Mouse (Mus musculus): ENCODE measurements at regions not wholly inside any gene's neighbourhood (a gene's known extent, or its start where the extent isn't known, plus 50 kb on each side); places are given as distances from the start of the nearest gene placed in this dataset.
A peak's percentile ranks its signal among the peaks of the same experiment; 100 is the strongest.

- no peak for DNase-seq
Measured at GRCm38 (mm10) chr19:25729103-25729502, 56.9 kb downstream of the Dmrt2 start.

DNA sequence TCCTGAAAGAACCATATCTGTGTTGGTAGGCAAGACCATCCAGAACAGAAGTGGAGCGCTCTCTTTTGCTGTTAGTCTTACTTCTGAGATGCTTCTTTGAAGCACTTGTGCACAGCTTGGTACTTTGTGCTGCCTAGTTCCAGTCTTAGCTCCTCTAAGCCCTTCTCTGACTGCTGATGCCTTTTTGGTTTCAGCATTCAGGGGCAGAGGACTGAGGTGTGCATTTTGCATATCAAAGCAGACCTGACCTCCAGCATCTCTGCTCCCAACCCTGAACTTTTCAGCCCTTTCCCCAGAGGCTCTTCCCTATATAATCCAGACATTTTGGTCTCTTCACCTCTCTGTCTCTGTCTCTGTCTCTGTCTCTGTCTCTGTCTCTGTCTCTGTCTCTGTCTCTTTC, 57.4 kb downstream of the Dmrt2 start:
- DNase-seq, result no peak

- no peak for DNase-seq
Measured at GRCm38 (mm10) chr19:25778455-25778854, 106.2 kb downstream of the Dmrt2 start.

- peak in 1 of 2 experiments; percentile 37 for DNase-seq
Measured at GRCm38 (mm10) chr19:25779356-25779755, 107.1 kb downstream of the Dmrt2 start.

DNA sequence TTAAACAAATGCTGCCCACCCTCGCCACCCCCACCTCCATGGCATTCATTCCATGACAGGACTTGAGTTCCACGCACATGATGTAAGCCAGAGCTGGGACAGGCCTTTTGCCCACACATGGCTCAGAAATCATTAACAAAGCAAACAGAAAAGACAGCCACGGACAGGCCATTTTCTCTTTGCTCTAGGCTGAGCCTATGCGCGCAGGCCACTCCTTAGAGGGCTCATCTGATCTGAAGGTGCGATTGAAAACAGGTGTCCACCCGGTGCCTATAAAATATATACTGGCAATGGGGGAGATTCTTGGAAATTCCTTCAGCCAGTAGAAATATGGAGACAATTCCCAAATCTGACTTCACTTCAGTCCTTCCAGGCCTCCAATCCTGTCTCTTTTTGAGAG, 109.1 kb downstream of the Dmrt2 start:
- no peak for DNase-seq

GRCm38 (mm10) chr19:25802692-25803091, 130.5 kb downstream of the Dmrt2 start:
- no peak for DNase-seq

DNA sequence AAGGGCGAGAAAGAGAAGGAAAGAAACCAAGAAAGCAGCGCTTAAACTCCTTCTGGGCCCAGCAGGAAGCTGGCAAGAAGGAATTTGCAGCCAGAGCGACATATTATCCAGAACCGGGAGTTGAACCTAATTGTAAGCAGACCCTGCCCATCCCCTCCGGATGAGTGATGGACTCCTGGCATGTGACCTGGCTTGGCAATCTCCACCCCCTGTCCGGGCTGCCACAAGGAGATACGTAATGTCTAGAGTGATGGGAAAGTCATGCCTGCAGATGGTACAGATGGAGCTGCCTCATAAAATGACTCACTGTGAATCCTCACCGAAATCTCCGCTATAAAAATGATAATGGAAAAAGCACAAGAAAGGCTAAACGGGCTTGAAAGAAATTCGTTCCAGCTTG, 133.1 kb downstream of the Dmrt2 start:
- DNase-seq, result no peak

- DNase-seq, result no peak
Measured at GRCm38 (mm10) chr19:25813651-25814050, 141.4 kb downstream of the Dmrt2 start.

GRCm38 (mm10) chr19:25845158-25845557, 172.9 kb downstream of the Dmrt2 start:
- DNase-seq, result no peak

- peak; percentile 64 to 72 for DNase-seq
Measured at GRCm38 (mm10) chr19:25856344-25856743, 184.1 kb downstream of the Dmrt2 start.

DNA sequence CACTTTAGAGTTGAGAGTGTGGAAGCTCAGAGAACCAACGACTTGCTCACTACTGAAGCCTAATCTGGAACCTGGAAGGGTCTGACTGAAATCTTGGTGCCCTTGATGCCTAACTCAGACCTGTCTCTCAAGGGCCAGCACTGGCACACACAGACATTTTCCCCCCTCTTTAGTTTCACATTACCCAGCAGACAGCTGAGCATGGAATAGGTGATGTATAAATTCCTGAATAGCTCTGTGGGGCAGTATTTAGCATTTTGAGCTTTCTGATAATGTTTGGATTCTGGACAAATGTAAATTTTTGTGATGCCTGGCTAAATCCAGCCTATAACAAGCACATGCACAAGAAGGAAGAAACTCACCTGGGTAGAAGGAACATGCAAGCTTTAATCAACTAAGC, 191.1 kb downstream of the Dmrt2 start:
- peak; percentile 2 to 47 for DNase-seq

GRCm38 (mm10) chr19:25906721-25907120, 234.5 kb downstream of the Dmrt2 start:
- no peak for DNase-seq

GRCm38 (mm10) chr19:25922052-25922451, 249.8 kb downstream of the Dmrt2 start:
- peak; percentile 48 to 54 for DNase-seq

DNA sequence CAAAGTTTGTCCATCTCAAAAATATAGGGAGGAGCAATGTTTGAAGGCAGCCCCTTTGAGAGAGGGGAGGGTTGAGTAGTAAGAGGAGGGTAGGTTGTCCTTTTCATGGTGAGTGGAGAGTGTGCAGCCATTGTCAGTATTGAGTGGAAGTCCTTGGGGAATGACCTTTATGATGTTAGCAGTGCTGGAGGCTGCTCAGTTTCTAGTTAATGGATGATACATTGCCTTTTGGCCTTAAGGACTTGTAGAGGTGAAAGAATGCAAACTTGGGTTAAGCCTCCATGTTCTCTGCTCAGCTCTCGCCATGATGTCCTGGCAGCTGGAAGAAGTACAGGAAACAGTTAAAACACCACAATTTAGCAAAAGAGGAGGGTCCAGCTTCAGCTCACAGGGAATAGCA, 250.6 kb downstream of the Dmrt2 start:
- no peak for DNase-seq

- DNase-seq, result no peak
Measured at GRCm38 (mm10) chr19:25923727-25924384, 251.6 kb downstream of the Dmrt2 start.

DNA sequence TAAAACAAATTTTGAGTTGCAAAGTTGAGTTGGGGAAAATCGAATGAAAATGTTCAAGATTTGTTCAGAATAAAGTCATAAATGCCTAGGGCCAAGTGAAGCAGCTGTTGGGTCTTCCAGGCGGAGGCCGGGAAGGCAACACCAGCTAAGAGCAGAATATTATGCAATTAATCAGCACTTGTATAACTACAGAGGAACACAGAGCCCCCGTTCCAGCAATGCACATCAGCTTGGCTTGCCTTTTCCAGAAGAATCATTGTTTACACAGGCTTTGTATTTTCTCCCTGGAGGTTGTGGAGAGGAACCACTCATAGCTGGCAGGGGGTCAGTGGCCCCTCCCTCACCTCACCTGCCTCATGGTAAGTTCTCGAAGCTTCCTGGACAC, 252.2 kb downstream of the Dmrt2 start:
- DNase-seq, result no peak

GRCm38 (mm10) chr19:25927220-25927619, 255.0 kb downstream of the Dmrt2 start:
- no peak for DNase-seq

- peak; percentile 30 to 53 for DNase-seq
Measured at GRCm38 (mm10) chr19:25937343-25937742, 265.1 kb downstream of the Dmrt2 start.

GRCm38 (mm10) chr19:25971210-25971609, 299.0 kb downstream of the Dmrt2 start:
- no peak for DNase-seq

DNA sequence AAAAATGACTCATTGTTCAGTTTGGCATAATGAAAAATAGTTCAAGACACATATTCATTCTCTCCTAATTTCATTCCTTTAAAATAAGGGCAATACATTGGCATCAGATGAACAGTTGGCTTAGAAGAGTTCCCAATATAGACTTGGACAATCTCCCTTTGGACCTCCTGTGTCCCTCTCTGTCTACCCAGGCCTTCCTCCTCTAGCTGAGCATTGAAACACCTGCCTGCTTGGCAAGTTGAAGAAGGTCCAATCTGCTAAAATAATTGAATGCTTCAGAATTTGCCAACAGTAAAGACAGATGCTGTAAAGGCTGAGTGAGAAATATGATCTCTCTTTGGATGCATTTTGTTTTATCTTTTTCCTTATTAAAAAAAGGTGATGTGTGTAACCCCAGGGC, 303.0 kb downstream of the Dmrt2 start:
- DNase-seq, result no peak

- no peak for DNase-seq
Measured at GRCm38 (mm10) chr19:25980308-25980707, 308.1 kb downstream of the Dmrt2 start.

- peak in 1 of 2 experiments; percentile 12 for DNase-seq
Measured at GRCm38 (mm10) chr19:26014620-26015180, 342.5 kb downstream of the Dmrt2 start.

DNA sequence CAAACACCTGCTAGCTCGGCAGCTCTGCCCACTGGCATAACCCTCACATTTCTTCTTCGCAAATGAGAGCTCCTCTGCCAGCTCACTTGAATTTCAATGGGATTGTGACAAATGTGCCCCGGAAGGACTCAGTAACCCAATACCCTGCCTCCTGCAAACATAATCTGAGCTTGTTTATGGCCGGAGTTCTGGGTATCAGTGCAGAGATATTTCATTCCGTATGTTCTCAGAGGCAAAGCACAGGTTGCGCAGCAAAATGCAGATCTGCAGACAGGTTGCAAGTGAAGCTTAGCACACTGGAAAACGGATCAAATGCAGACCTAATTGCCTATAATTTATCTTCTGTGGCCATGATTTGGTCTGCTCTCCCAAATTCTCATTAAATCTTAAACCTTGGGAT, 348.9 kb downstream of the Dmrt2 start:
- no peak for DNase-seq

GRCm38 (mm10) chr19:26026103-26026502, 353.9 kb downstream of the Dmrt2 start:
- DNase-seq, result no peak

DNA sequence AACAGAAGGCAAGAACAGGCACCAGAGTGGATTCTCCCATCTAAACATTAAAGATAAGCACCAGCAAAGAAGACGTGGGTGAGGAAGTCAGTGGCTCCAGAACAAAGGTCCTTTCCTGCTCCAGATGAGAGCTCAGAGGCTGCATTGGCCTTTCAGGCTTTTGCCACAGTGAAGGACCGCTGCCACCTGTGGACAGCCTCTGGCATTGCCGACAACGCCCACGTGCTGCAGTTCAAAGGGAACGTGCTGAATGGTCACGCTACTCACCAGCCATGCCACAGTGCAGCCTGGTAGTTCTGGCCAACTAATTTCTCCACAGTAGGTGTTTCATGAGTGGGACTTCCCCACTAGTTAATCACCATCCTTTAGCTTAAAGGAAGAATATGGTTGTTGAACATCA, 365.1 kb downstream of the Dmrt2 start:
- peak; percentile 70 to 72 for DNase-seq

Data from kidney, postnatal 25 days (tissue).